8 mouse cellular contexts compared by ENCODE assay signal in genomic region chr2:20898684-20899083, GRCm38 (mm10).
DNase-seq lines count a peak whose midpoint lies in the region; ATAC-seq and TF ChIP-seq lines count a peak whose summit lies in the region.

No protein-coding gene starts in this region.

- ATAC-seq in heart, embryonic 11.5 days (replicated peaks; ENCODE audit: insufficient number of reproducible peaks, low FRiP score, low TSS enrichment), result peak; percentile 76
- ATAC-seq in kidney, embryonic 15.5 days (replicated peaks; ENCODE audit: low FRiP score), result peak; percentile 94

- H3K4me2 ChIP-seq in heart, embryonic 11.5 days, result peak overlapping the region; percentile 17; the same call in 1 of the 2 replicates
- 0 out of 2 replicates have a peak overlapping the region, but pooled peaks have one; percentile 17 for H3K4me2 ChIP-seq in kidney, embryonic 15.5 days

- peaks cover 61% of the 10 kb centered on the region for H3K79me2 ChIP-seq in C2C12 (ENCODE audit: control insufficient read depth, insufficient read depth)

- peak; percentile 84 for TF ChIP-seq CTCF in C2C12 (IDR thresholded peaks at IDR 0.05; ENCODE audit: control insufficient read depth, insufficient read depth, insufficient read length)
- peak; percentile 64 for TF ChIP-seq CTCF in bone marrow macrophage, adult 2 months (IDR thresholded peaks at IDR 0.05; ENCODE audit: low read depth, low read length)
- TF ChIP-seq CTCF in embryonic fibroblast, embryonic 13.5 days (IDR thresholded peaks at IDR 0.05; ENCODE audit: borderline replicate concordance, insufficient read depth, low read length), result peak; percentile 65; the same call in 1 of the 2 replicates

- H3K9me3 ChIP-seq in heart, embryonic 11.5 days (replicated peaks; ENCODE audit: control insufficient read depth, low read length), result no peaks in the 10 kb centered on the region
- no peaks in the 10 kb centered on the region for H3K9me3 ChIP-seq in kidney, embryonic 15.5 days (replicated peaks)

- no peak for TF ChIP-seq POLR2A in bone marrow macrophage, adult 2 months (IDR thresholded peaks at IDR 0.05; ENCODE audit: borderline replicate concordance, low read depth, low read length)
- TF ChIP-seq POLR2A in embryonic fibroblast, embryonic 13.5 days (IDR thresholded peaks at IDR 0.05; ENCODE audit: low read depth, low read length), result no peak

- H3K27ac ChIP-seq in bone marrow macrophage, adult 2 months (ENCODE audit: insufficient read depth, low read depth, low read length), result peak overlapping the region; percentile 75
- H3K27ac ChIP-seq in embryonic fibroblast, embryonic 13.5 days (ENCODE audit: insufficient read depth, low read length), result no peak overlapping the region
- no peak overlapping the region for H3K27ac ChIP-seq in heart, embryonic 11.5 days (ENCODE audit: low read depth, low read length)
- no peak overlapping the region for H3K27ac ChIP-seq in kidney, embryonic 15.5 days

- no peak overlapping the region for H3K4me3 ChIP-seq in C2C12 (ENCODE audit: insufficient read depth, poor library complexity, severe bottlenecking)
- peak overlapping the region; percentile 16 for H3K4me3 ChIP-seq in bone marrow macrophage, adult 2 months (ENCODE audit: insufficient read depth, low read length)
- H3K4me3 ChIP-seq in embryonic fibroblast, embryonic 13.5 days (ENCODE audit: insufficient read depth, low read length), result no peak overlapping the region
- no peak overlapping the region for H3K4me3 ChIP-seq in heart, embryonic 11.5 days (ENCODE audit: low read depth, low read length)
- H3K4me3 ChIP-seq in kidney, embryonic 15.5 days (replicated peaks), result no peak overlapping the region

- no peaks in the 10 kb centered on the region for H3K36me3 ChIP-seq in C2C12 (ENCODE audit: control insufficient read depth, insufficient read depth)
- H3K36me3 ChIP-seq in heart, embryonic 11.5 days (ENCODE audit: control insufficient read depth, insufficient read depth, low read length), result no peaks in the 10 kb centered on the region
- no peaks in the 10 kb centered on the region for H3K36me3 ChIP-seq in kidney, embryonic 15.5 days

- no peaks in the 10 kb centered on the region for H3K27me3 ChIP-seq in C2C12 (ENCODE audit: control insufficient read depth, insufficient read depth, insufficient read length)
- H3K27me3 ChIP-seq in heart, embryonic 11.5 days (ENCODE audit: control insufficient read depth, insufficient read depth, low read length), result no peaks in the 10 kb centered on the region
- H3K27me3 ChIP-seq in kidney, embryonic 15.5 days, result no peaks in the 10 kb centered on the region

- H3ac ChIP-seq in C2C12 (ENCODE audit: control insufficient read depth, insufficient read length, low read depth), result no peak overlapping the region

- H3K9ac ChIP-seq in heart, embryonic 11.5 days (ENCODE audit: low read depth, low read length), result no peak overlapping the region
- H3K9ac ChIP-seq in kidney, embryonic 15.5 days, result no peak overlapping the region

- peak; percentile 68 for DNase-seq in liver
- DNase-seq in monocyte, adult 2 months (ENCODE audit: low read depth in 1 of 2, low spot score in 2 of 2), result peak; percentile 28 to 50
- peak; percentile 64 to 79 for DNase-seq in spleen, postnatal 4 days (ENCODE audit: low spot score in 2 of 2)

- H3K4me1 ChIP-seq in bone marrow macrophage, adult 2 months (ENCODE audit: control insufficient read depth, insufficient read depth, low read length), result peaks cover 5% of the 10 kb centered on the region
- 0 out of 2 replicates have a peak, but pooled peaks cover 9% of the 10 kb centered on the region for H3K4me1 ChIP-seq in embryonic fibroblast, embryonic 13.5 days (ENCODE audit: control insufficient read depth, insufficient read depth, low read length)
- H3K4me1 ChIP-seq in heart, embryonic 11.5 days (ENCODE audit: control insufficient read depth, insufficient read depth, low read length), result peaks cover 7% of the 10 kb centered on the region
- peaks cover 5% of the 10 kb centered on the region; the same call in 1 of the 2 replicates for H3K4me1 ChIP-seq in kidney, embryonic 15.5 days

- peaks cover 12% of the 10 kb centered on the region for H3K79me3 ChIP-seq in C2C12 (ENCODE audit: low read depth)

- 38% methylated on average over 6 of the region's 6 CpGs for WGBS in heart, embryonic 11.5 days (ENCODE audit: insufficient replicate concordance)
- WGBS in kidney, embryonic 15.5 days, result 38% methylated on average over 6 of the region's 6 CpGs

TF ChIP-seq in C2C12, 6 proteins besides CTCF, POLR2A, EP300 and RAD21:
- TF ChIP-seq MYOG (IDR thresholded peaks at IDR 0.05; ENCODE audit: control insufficient read depth, extremely low read depth, insufficient read length), result no peak
